Mouse (Mus musculus): ENCODE data around the gene Dab2.

DNA sequence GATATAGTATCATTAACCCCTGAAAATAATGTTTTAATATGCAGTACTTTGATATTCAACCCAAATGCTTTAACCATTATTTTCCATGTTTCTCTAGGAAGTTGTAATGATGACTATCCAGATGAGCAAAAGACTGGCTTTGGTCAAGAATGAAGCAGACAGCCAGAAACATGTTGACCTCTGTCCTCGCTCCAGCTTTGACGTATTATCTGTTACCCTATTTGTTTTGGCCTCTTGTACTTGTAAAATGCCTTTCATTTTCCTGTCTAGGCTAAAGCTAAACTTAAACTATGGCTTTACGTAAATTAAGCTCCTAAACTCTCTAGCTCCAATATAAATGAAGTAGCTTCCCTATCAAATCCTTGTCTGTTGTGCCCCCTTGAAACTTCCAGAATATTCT is 139.1 kb downstream of the Dab2 start:
- no peak for TF ChIP-seq POLR2A (IDR thresholded peaks at IDR 0.05; ENCODE audit: borderline replicate concordance, extremely low read depth, insufficient read depth, insufficient read length, poor library complexity, severe bottlenecking)
- no peak for TF ChIP-seq CTCF (IDR thresholded peaks at IDR 0.05; ENCODE audit: borderline replicate concordance, extremely low read depth, insufficient read depth, insufficient read length)

All from brain, embryonic 14.5 days (tissue).